In the genomic region with DNA sequence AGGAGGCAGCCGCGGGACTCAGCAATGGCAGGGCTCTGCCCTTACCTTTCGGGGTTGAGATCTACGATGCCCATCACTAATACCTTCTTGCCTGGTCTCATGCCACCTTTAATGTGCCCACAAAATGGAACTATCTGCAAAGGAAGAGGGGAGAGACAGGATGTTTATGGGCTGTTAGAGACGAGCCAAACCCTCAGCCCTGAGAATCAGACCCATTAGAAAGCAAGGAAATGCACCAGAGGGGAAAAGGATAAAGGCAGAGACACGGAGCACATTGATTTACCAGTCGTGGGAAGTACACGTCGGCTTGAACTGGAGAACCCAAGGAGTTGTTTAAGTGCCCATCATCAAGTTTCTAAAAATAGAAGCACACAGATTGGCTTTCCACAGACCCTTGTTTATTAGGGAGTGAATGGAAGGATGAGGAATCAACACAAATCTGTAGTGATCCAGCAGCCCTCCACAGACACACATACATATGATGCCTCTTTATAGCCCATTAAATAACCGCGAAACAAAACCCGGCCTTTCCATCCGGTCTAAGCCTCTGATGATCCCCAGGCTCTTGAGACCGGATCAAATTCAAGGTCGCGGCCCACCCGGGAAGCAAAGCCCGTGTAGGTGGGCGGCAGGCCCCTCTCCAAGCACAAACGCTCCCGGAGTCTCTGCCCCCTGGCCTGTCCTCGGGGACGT, we compare ENCODE assay signal across 7 mouse cellular contexts. TPM values are rescaled to one million over a fixed set of nuclear protein-coding genes. Genes with fewer than 3 reads are reported as not detected.
A peak's percentile ranks its signal among the peaks of the same experiment; 100 is the strongest.
DNase-seq lines count a peak whose midpoint lies in the region; ATAC-seq and TF ChIP-seq lines count a peak whose summit lies in the region.

No protein-coding gene starts in this region.

- H3K9ac ChIP-seq in heart, embryonic 13.5 days = peak overlapping the region; percentile 97
- peak overlapping the region; percentile 93 for H3K9ac ChIP-seq in midbrain, embryonic 13.5 days (replicated peaks)

- peak overlapping the region; percentile 90 for H3K27ac ChIP-seq in heart, embryonic 13.5 days (replicated peaks)
- H3K27ac ChIP-seq in left cerebral cortex, adult 2 months = peak overlapping the region; percentile 97
- peak overlapping the region; percentile 90 for H3K27ac ChIP-seq in midbrain, embryonic 13.5 days

- TF ChIP-seq CTCF in left cerebral cortex, adult 2 months (IDR thresholded peaks at IDR 0.05) = no peak

- peak overlapping the region; percentile 89 for H3K4me2 ChIP-seq in heart, embryonic 13.5 days
- H3K4me2 ChIP-seq in midbrain, embryonic 13.5 days (replicated peaks) = peak overlapping the region; percentile 73

- peaks cover 20% of the 10 kb centered on the region for H3K4me1 ChIP-seq in heart, embryonic 13.5 days
- peaks cover 32% of the 10 kb centered on the region for H3K4me1 ChIP-seq in midbrain, embryonic 13.5 days (replicated peaks)

- H3K4me3 ChIP-seq in heart, embryonic 13.5 days = peak overlapping the region; percentile 95
- peak overlapping the region; percentile 98 for H3K4me3 ChIP-seq in left cerebral cortex, adult 2 months
- peak overlapping the region; percentile 86 for H3K4me3 ChIP-seq in midbrain, embryonic 13.5 days (replicated peaks)

- DNase-seq in layer of hippocampus, postnatal 14 days (ENCODE audit: low spot score in 2 of 2) = peak; percentile 16 to 41
- no peak for DNase-seq in layer of hippocampus, adult 11-12 months (ENCODE audit: low spot score)
- DNase-seq in brain, adult 2 months (ENCODE audit: low read depth, low spot score) = peak; percentile 37
- DNase-seq in left cerebral cortex, adult 2 months (ENCODE audit: extremely low spot score in 1 of 2, low spot score in 2 of 2) = no peak
- DNase-seq in spleen, postnatal 36 days (ENCODE audit: low spot score in 2 of 2) = no peak

- no peaks in the 10 kb centered on the region for H3K27me3 ChIP-seq in heart, embryonic 13.5 days (replicated peaks)
- peaks cover 13% of the 10 kb centered on the region; the same call in 1 of the 2 replicates for H3K27me3 ChIP-seq in midbrain, embryonic 13.5 days

- intact Hi-C loops in left cerebral cortex, adult 2 months (cut with DNase I) = loop anchor here (2.0 to 5.0 kb wide), 3 partner anchors 29 to 262 kb away; a partner anchor contains a TSS

- WGBS in heart, embryonic 13.5 days = 12% methylated on average over 23 of the region's 23 CpGs
- WGBS in midbrain, embryonic 13.5 days = 14% methylated on average over 23 of the region's 23 CpGs

- H3K9me3 ChIP-seq in heart, embryonic 13.5 days = no peaks in the 10 kb centered on the region
- H3K9me3 ChIP-seq in midbrain, embryonic 13.5 days = no peaks in the 10 kb centered on the region

- peaks cover 36% of the 10 kb centered on the region for H3K36me3 ChIP-seq in heart, embryonic 13.5 days
- peaks cover 24% of the 10 kb centered on the region for H3K36me3 ChIP-seq in midbrain, embryonic 13.5 days

- ATAC-seq in heart, embryonic 13.5 days (ENCODE audit: extremely low read depth, insufficient number of reproducible peaks, low FRiP score, low TSS enrichment) = no peak
- no peak for ATAC-seq in midbrain, embryonic 13.5 days

RNA-seq across cellular contexts. Expression of a gene that starts 0.7 kb away (rescaled TPM):
- total RNA-seq in layer of hippocampus, postnatal 14 days (2021) = 10 to 100 TPM; 85.0 to 91.1 TPM
- 35.1 and 37.5 TPM in 2 replicates for polyA plus RNA-seq in heart, embryonic 13.5 days (2015; fragmentation: Nextera tagmentation; extraction: Ambion mirVana)
- 10 to 100 TPM; 80.7 to 86.3 TPM for total RNA-seq in left cerebral cortex, adult 2 months (2021)
- polyA plus RNA-seq in midbrain, embryonic 13.5 days (2015; fragmentation: Nextera tagmentation; extraction: Ambion mirVana) = 49.4 and 52.4 TPM in 2 replicates

Comparison
In these comparisons a context has a peak if more than half of its experiments do, and no peak if none do; other contexts are left out.
1. DNase-seq: peak in layer of hippocampus, postnatal 14 days (2 of 2) and brain, adult 2 months (single experiment); none in layer of hippocampus, adult 11-12 months (single experiment), left cerebral cortex, adult 2 months (0 of 2) and spleen, postnatal 36 days (0 of 2).
2. Peak in every context shown above with its lines, with median percentiles within 50 percentile points of each other: H3K27ac ChIP-seq and H3K4me3 ChIP-seq.